Mouse (Mus musculus) skeletal muscle tissue, adult 2 months (tissue): ENCODE data around the gene Neurl1a.
"Not testable (repeated sequence)": the region's sequence is repeated elsewhere in the genome, so short reads cannot be mapped to it uniquely, and the experiment has no call there.

Source experiments
- DNase-seq: peaks from one replicate; pipeline ENCODE4 v3.0.0-alpha.2; 2012; ENCODE audit warnings: low read depth, low spot score

Neurl1a gene

GRCm38 (mm10) chr19:47178431-47179271 is at the start of gene Neurl1a:
Gene Neurl1a (plus strand): TSS chr19:47178820.
- no peak for DNase-seq

GRCm38 (mm10) chr19:47128835-47129234 is 49.8 kb upstream of the Neurl1a start:
- no peak for DNase-seq

GRCm38 (mm10) chr19:47130551-47131125 is 48.0 kb upstream of the Neurl1a start:
- no peak for DNase-seq

GRCm38 (mm10) chr19:47133161-47133560 is 45.5 kb upstream of the Neurl1a start:
- peak; percentile 50 for DNase-seq

- no peak for DNase-seq
Measured at GRCm38 (mm10) chr19:47135568-47135967, 43.1 kb upstream of the Neurl1a start.

GRCm38 (mm10) chr19:47136170-47136569 is 42.5 kb upstream of the Neurl1a start:
- no peak for DNase-seq

GRCm38 (mm10) chr19:47137051-47137581 is 41.5 kb upstream of the Neurl1a start:
- DNase-seq = peak; percentile 91

- DNase-seq = no peak
Measured at GRCm38 (mm10) chr19:47137771-47138421, 40.7 kb upstream of the Neurl1a start, which contains the start of gene Calhm2. Gene Calhm2 (minus strand): TSS chr19:47138294.

- DNase-seq = not testable (repeated sequence)
Measured at GRCm38 (mm10) chr19:47139611-47140010, 39.0 kb upstream of the Neurl1a start.

GRCm38 (mm10) chr19:47142438-47142837 is 36.2 kb upstream of the Neurl1a start:
- no peak for DNase-seq

GRCm38 (mm10) chr19:47144154-47144553 is 34.5 kb upstream of the Neurl1a start, which contains the start of gene Calhm1:
Gene Calhm1 (minus strand): TSS chr19:47144254.
- no peak for DNase-seq

GRCm38 (mm10) chr19:47148267-47148847 is 30.3 kb upstream of the Neurl1a start:
- no peak for DNase-seq

GRCm38 (mm10) chr19:47149854-47150253 is 28.8 kb upstream of the Neurl1a start:
- no peak for DNase-seq

GRCm38 (mm10) chr19:47151332-47152061 is 27.1 kb upstream of the Neurl1a start:
- no peak for DNase-seq

GRCm38 (mm10) chr19:47152062-47152369 is 26.6 kb upstream of the Neurl1a start:
- no peak for DNase-seq

- DNase-seq = no peak
Measured at GRCm38 (mm10) chr19:47153767-47154166, 24.9 kb upstream of the Neurl1a start.

- DNase-seq = no peak
Measured at GRCm38 (mm10) chr19:47157664-47158063, 21.0 kb upstream of the Neurl1a start, which contains the start of gene Calhm3. Gene Calhm3 (minus strand): TSS chr19:47157764.

- DNase-seq = no peak
Measured at GRCm38 (mm10) chr19:47161669-47162068, 17.0 kb upstream of the Neurl1a start.

GRCm38 (mm10) chr19:47163176-47163744 is 15.4 kb upstream of the Neurl1a start:
- DNase-seq = peak; percentile 38

- no peak for DNase-seq
Measured at GRCm38 (mm10) chr19:47166758-47167157, 11.9 kb upstream of the Neurl1a start.
